Mouse (Mus musculus): ENCODE data around the gene Etv6.

Gene Etv6

GRCm38 (mm10) chr6:134079112-134079511 is 43.6 kb downstream of the Etv6 start:
- DNase-seq, result no peak

- no peak for DNase-seq
Observed at GRCm38 (mm10) chr6:134079563-134079962, 44.1 kb downstream of the Etv6 start.

GRCm38 (mm10) chr6:134080946-134081345 is 45.4 kb downstream of the Etv6 start:
- DNase-seq, result no peak

GRCm38 (mm10) chr6:134082229-134082920 is 46.9 kb downstream of the Etv6 start:
- DNase-seq, result no peak

GRCm38 (mm10) chr6:134083428-134083827 is 47.9 kb downstream of the Etv6 start:
- DNase-seq, result no peak

GRCm38 (mm10) chr6:134086351-134086750 is 50.9 kb downstream of the Etv6 start:
- no peak for DNase-seq

- DNase-seq, result no peak
Observed at GRCm38 (mm10) chr6:134087709-134088108, 52.2 kb downstream of the Etv6 start.

- no peak for DNase-seq
Observed at GRCm38 (mm10) chr6:134089671-134090377, 54.3 kb downstream of the Etv6 start.

GRCm38 (mm10) chr6:134090378-134090692 is 54.8 kb downstream of the Etv6 start:
- DNase-seq, result no peak

- no peak for DNase-seq
Observed at GRCm38 (mm10) chr6:134090875-134091274, 55.4 kb downstream of the Etv6 start.

- no peak for DNase-seq
Observed at GRCm38 (mm10) chr6:134091398-134091801, 55.9 kb downstream of the Etv6 start.

- DNase-seq, result no peak
Observed at GRCm38 (mm10) chr6:134094066-134094465, 58.6 kb downstream of the Etv6 start.

GRCm38 (mm10) chr6:134094620-134095019 is 59.1 kb downstream of the Etv6 start:
- no peak for DNase-seq

GRCm38 (mm10) chr6:134095582-134095981 is 60.1 kb downstream of the Etv6 start:
- no peak for DNase-seq

GRCm38 (mm10) chr6:134099976-134100743 is 64.7 kb downstream of the Etv6 start:
- DNase-seq, result no peak

GRCm38 (mm10) chr6:134102396-134102795 is 66.9 kb downstream of the Etv6 start:
- DNase-seq, result no peak

GRCm38 (mm10) chr6:134103519-134103918 is 68.0 kb downstream of the Etv6 start:
- no peak for DNase-seq

GRCm38 (mm10) chr6:134105514-134106201 is 70.2 kb downstream of the Etv6 start:
- peak; percentile 40 to 61 for DNase-seq

GRCm38 (mm10) chr6:134107696-134108095 is 72.2 kb downstream of the Etv6 start:
- DNase-seq, result no peak

- no peak for DNase-seq
Observed at GRCm38 (mm10) chr6:134109675-134110074, 74.2 kb downstream of the Etv6 start.

- no peak for DNase-seq
Observed at GRCm38 (mm10) chr6:134110206-134110605, 74.7 kb downstream of the Etv6 start.

- DNase-seq, result peak in 1 of 2 experiments; percentile 34
Observed at GRCm38 (mm10) chr6:134111599-134111998, 76.1 kb downstream of the Etv6 start.

- no peak for DNase-seq
Observed at GRCm38 (mm10) chr6:134112753-134113152, 77.3 kb downstream of the Etv6 start.

All from kidney, postnatal 36 days (tissue).